9 mouse cellular contexts compared by ENCODE assay signal in genomic region chr6:116339088-116339487, GRCm38 (mm10). TPM values are rescaled to one million over a fixed set of nuclear protein-coding genes. Genes with fewer than 3 reads are reported as not detected.
A peak's percentile ranks its signal among the peaks of the same experiment; 100 is the strongest.
DNase-seq lines count a peak whose midpoint lies in the region; ATAC-seq and TF ChIP-seq lines count a peak whose summit lies in the region.
"Had no signal": no experiment of that assay in that cellular context is flagged by ENCODE, and none has a peak within 500 bp of the region (broad histone marks: within the 10 kb centered on the region; RNA-seq: fewer than 3 reads in every experiment).

No protein-coding gene starts in this region.

- peaks cover 40% of the 10 kb centered on the region for H3K36me3 ChIP-seq in megakaryocyte, embryonic 14.5 days (replicated peaks; ENCODE audit: low read length)
- H3K36me3 ChIP-seq in forebrain, postnatal 0 days (ENCODE audit: insufficient read depth): no peaks in the 10 kb centered on the region; the same call in 1 of the 2 replicates
- H3K36me3 ChIP-seq in liver, embryonic 11.5 days (ENCODE audit: control insufficient read depth, insufficient read depth, low read length): no peaks in the 10 kb centered on the region
- H3K36me3 ChIP-seq in neural tube, embryonic 15.5 days: no peaks in the 10 kb centered on the region

- no peak overlapping the region for H3K27ac ChIP-seq in forebrain, postnatal 0 days (ENCODE audit: low read depth, low read length)
- H3K27ac ChIP-seq in liver, embryonic 11.5 days (ENCODE audit: low read depth, low read length): no peak overlapping the region
- no peak overlapping the region for H3K27ac ChIP-seq in neural tube, embryonic 15.5 days (replicated peaks)

- peak overlapping the region; percentile 54 for H3K4me2 ChIP-seq in forebrain, postnatal 0 days (ENCODE audit: low read depth)
- peak overlapping the region; percentile 65 for H3K4me2 ChIP-seq in liver, embryonic 11.5 days
- H3K4me2 ChIP-seq in neural tube, embryonic 15.5 days: peak overlapping the region; percentile 60

- H3K4me1 ChIP-seq in megakaryocyte, embryonic 14.5 days: peaks cover 48% of the 10 kb centered on the region
- H3K4me1 ChIP-seq in forebrain, postnatal 0 days (ENCODE audit: insufficient read depth): peaks cover 8% of the 10 kb centered on the region; the same call in 1 of the 2 replicates
- peaks cover 10% of the 10 kb centered on the region; the same call in 1 of the 2 replicates for H3K4me1 ChIP-seq in liver, embryonic 11.5 days (replicated peaks; ENCODE audit: control insufficient read depth, insufficient read depth, low read length)
- peaks cover 17% of the 10 kb centered on the region for H3K4me1 ChIP-seq in neural tube, embryonic 15.5 days

- 72% methylated on average over 5 of the region's 5 CpGs for WGBS in forebrain, postnatal 0 days
- WGBS in liver, embryonic 11.5 days: 71% methylated on average over 5 of the region's 5 CpGs
- WGBS in neural tube, embryonic 15.5 days: 82% methylated on average over 5 of the region's 5 CpGs

- DNase-seq in forebrain, postnatal 0 days: no peak
- no peak for DNase-seq in liver, embryonic 11.5 days (ENCODE audit: low spot score)
- no peak for DNase-seq in frontal cortex, postnatal 36 days (ENCODE audit: low spot score in 2 of 2)
- no peak for DNase-seq in thymus, adult 18-20 months
- DNase-seq in thymus, postnatal 4 days: no peak
- DNase-seq: gastrocnemius, postnatal 25 days had no signal

- peaks cover 1% of the 10 kb centered on the region for H3K27me3 ChIP-seq in megakaryocyte, embryonic 14.5 days (replicated peaks)
- H3K27me3 ChIP-seq in forebrain, postnatal 0 days (ENCODE audit: insufficient read depth, low read length): no peaks in the 10 kb centered on the region
- no peaks in the 10 kb centered on the region for H3K27me3 ChIP-seq in liver, embryonic 11.5 days (replicated peaks; ENCODE audit: control insufficient read depth, insufficient read depth, low read length)
- H3K27me3 ChIP-seq in neural tube, embryonic 15.5 days (replicated peaks): peaks cover 3% of the 10 kb centered on the region; the same call in 1 of the 2 replicates

- no peak for TF ChIP-seq CTCF in forebrain, postnatal 0 days (IDR thresholded peaks at IDR 0.05; ENCODE audit: low read depth)

- ATAC-seq in megakaryocyte, adult 5-6 weeks (ENCODE audit: poor library complexity, severe bottlenecking): no peak
- ATAC-seq in forebrain, postnatal 0 days: no peak
- ATAC-seq in liver, embryonic 11.5 days (replicated peaks; ENCODE audit: low FRiP score): no peak
- no peak for ATAC-seq in neural tube, embryonic 15.5 days (ENCODE audit: low FRiP score)

- peaks cover 4% of the 10 kb centered on the region; the same call in 1 of the 2 replicates for H3K9me3 ChIP-seq in megakaryocyte, embryonic 14.5 days
- no peaks in the 10 kb centered on the region for H3K9me3 ChIP-seq in forebrain, postnatal 0 days (ENCODE audit: low read length)
- H3K9me3 ChIP-seq in liver, embryonic 11.5 days (ENCODE audit: control insufficient read depth, low read length): no peaks in the 10 kb centered on the region
- no peaks in the 10 kb centered on the region for H3K9me3 ChIP-seq in neural tube, embryonic 15.5 days (replicated peaks)

- no peak overlapping the region for H3K9ac ChIP-seq in forebrain, postnatal 0 days
- H3K9ac ChIP-seq in liver, embryonic 11.5 days (ENCODE audit: low read depth, low read length): no peak overlapping the region
- H3K9ac ChIP-seq in neural tube, embryonic 15.5 days (replicated peaks): no peak overlapping the region

- H3K4me3 ChIP-seq in megakaryocyte, embryonic 14.5 days (replicated peaks): peak overlapping the region; percentile 93
- peak overlapping the region; percentile 79 for H3K4me3 ChIP-seq in forebrain, postnatal 0 days (ENCODE audit: low read depth, low read length)
- peak overlapping the region; percentile 93 for H3K4me3 ChIP-seq in liver, embryonic 11.5 days (ENCODE audit: low read depth, low read length)
- peak overlapping the region; percentile 99 for H3K4me3 ChIP-seq in neural tube, embryonic 15.5 days (replicated peaks)

RNA-seq across cellular contexts. Expression of gene March8, which starts 1.3 kb away (rescaled TPM):
- polyA plus RNA-seq in megakaryocyte, embryonic 14.5 days (2012; ENCODE audit: insufficient read depth, low replicate concordance): 3.4 and 8.1 TPM in 2 replicates
- 4.7 and 8.4 TPM in 2 replicates for total RNA-seq in megakaryocyte, adult 5-6 weeks (2015)
- total RNA-seq in megakaryocyte, adult 5-6 weeks (2017): 15.1 and 15.2 TPM in 2 replicates
- 92.3 and 117 TPM in 2 replicates for total RNA-seq in forebrain, postnatal 0 days (2014; rRNA removed)
- polyA plus RNA-seq in forebrain, postnatal 0 days (2015; fragmentation: Nextera tagmentation; extraction: Ambion mirVana): 24.7 and 33.9 TPM in 2 replicates
- 41.3 and 43.4 TPM in 2 replicates for polyA plus RNA-seq in liver, embryonic 11.5 days (2014; fragmentation: Nextera tagmentation; extraction: Ambion mirVana)
- 47.7 and 56.0 TPM in 2 replicates for polyA plus RNA-seq in neural tube, embryonic 15.5 days (2015; fragmentation: Nextera tagmentation; extraction: Ambion mirVana)
